Mouse (Mus musculus) CD4-positive helper T cell, adult 2 months (primary cell): ENCODE data around the gene Gna11.
A peak's percentile ranks its signal among the peaks of the same experiment; 100 is the strongest.

Experiments
- DNase-seq: peaks from one replicate; pipeline ENCODE4 v3.0.0-alpha.2; 2012; ENCODE audit warnings: low read depth, missing footprints, low spot score

Gna11 gene

DNA sequence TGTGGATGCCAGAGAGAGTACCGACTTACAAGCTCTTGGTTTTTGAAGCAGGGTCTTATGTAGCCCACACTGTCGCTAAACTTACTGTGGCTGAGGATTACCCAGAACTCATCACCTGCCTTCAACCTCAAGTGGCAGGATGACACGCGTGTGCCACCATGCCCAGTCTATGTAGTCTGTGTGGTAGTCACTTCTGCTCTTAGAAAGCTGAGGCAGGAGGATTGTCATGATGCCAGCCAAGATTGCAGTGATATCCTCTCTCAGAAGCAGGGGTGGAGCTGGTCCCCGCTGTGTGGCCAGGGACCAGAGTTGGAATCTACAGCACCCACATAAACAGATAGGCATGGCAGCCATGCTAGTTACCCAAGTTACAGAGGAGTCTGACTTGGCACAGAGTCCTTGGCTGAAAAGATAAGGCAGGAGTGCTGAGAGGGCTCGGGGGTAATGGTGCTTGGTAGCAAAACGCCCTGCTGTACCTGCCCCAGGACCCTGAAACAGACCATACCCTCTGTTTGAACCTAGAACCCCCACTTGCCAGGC lies 59.4 kb downstream of the Gna11 start:
- no peak for DNase-seq

DNA sequence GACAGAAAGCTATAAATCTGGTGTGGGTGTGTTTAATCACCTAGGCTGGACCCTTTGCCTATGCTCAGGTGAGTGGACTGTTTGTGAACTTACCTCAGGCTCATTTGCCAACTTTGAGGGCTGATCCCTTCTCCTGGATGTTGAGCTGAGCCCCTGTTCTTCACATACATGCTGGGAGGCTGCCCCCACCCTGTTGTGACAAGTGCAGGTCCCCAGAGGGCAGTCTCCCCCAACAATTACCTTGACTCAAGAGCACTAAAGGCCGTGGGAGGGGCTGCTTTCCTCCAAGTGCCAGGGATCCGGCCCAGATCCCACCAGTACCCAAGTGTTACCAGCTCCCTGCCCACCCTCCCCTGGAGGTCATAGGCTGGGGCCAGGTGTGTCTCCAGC lies 59.9 kb downstream of the Gna11 start:
- DNase-seq: peak; percentile 60

DNA sequence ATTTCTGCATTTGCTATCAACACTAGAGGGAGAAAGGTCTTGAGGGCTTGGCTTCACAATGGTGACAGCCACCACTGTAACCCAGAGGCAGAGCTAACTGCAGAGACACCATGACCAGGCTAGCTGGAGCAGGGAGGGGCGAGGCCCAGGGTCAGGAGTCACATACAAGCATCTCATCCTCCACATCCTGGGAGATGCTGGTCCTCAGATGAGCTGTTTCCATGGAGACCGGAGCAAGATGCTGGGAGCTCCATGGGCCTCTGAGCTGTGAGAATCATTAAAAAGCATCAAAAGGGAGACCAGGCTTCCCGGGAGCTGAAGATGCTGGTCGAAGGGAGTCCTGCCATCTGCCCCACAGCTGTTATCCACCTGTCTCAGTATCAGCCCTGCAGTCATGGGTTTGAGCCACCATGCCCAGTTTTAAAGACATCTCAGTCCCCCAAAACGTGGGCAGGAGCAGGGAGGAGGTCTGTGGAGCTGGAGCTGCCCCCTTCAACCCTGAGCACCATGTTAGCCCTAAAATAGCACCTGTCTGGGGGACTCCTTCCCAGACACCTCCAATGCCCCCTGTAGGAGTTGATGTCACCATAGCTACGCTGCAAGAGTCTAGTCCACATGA lies 60.4 kb downstream of the Gna11 start:
- no peak for DNase-seq

DNA sequence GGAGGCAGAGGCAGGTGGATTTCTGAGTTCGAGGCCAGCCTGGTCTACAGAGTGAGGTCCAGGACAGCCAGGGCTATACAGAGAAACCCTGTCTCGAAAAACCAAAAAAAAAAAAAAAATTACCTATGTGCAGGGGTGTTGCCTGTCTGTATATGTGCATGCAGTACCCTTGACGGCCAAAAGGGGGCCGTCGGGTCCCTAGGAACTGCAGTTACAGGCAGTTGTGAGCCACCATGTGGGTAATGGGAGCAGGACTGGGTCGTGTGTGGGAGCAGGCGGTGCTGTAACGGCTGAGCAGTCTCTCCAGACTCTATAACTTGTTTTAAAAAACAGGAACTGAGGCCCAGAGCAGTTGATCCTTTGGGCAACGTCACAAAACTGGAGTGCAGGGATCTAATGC lies 61.0 kb downstream of the Gna11 start:
- peak; percentile 79 for DNase-seq

DNA sequence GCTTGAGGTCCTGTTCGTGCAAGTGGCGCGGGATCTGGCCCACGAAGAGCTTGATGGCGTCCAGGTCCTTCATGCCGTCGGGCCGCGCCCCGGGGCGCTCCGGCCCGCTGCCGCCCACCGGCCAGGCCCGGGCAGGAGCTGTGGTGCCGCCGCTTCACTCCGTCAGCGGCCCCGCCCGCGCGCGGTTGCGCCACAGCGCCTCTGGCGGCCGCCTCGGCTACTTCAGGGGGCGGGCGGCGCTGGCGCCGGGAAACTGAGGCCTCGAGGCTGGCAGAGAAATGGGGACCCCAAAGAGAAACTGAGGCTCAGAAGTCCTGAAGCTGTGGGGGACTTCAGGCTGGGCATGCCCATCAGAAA lies 62.5 kb downstream of the Gna11 start, which contains the start of gene Celf5:
TSS of gene Celf5 (minus strand) at position 177 of the 357 bp plus-strand sequence.
- DNase-seq: peak; percentile 72

DNA sequence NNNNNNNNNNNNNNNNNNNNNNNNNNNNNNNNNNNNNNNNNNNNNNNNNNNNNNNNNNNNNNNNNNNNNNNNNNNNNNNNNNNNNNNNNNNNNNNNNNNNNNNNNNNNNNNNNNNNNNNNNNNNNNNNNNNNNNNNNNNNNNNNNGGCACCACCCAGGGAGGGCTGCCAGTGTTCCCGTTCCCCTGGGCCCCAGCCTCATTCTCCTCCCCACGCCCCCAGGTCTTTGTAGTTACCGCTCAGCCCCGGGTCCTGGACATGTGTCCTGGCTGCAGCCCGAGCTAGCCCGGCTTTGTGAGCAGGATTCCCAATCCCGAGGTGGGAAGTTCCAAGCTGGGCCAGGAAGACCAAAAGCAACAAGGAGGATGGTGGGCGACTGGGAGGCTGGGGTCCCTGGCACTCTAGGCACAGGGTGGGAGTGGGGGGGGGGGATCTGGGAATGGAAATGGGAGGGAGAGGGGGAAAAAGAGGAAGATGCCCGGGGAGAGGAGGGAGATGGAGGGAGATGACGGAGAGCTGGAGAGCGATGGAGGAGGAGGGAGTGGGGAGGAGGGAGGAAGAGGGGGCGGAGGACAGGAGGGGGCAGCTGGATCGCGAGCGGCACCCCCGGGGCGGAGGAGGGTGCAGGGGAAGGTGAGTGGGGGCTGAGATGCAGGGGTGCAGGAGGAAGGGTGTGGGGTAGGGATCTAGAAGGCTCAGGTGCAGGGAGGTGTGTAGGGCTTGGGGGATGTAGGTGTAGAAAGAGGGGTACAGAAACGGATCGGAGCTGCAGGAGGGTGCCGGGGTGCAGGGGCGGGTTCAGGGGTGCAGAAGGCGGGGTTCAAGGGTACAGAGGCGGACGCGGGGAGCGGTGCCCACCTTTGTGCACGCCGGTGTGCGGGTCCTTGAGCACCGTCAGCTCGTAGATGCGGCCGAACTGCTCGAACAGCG lies 63.1 kb downstream of the Gna11 start:
- no peak for DNase-seq
